Mouse (Mus musculus) liver, embryonic 12.5 days (tissue): ENCODE results near the gene Mst1. TPM values are rescaled to one million over a fixed set of nuclear protein-coding genes. Genes with fewer than 3 reads are reported as not detected.
A peak's percentile ranks its signal among the peaks of the same experiment; 100 is the strongest.

Source experiments
- ATAC-seq: fragments of 200-750 bp; cut with Nextera tagmentation; 2 replicates; pipeline ENCODE4 v1.8.0; 2017; ENCODE audit warnings: moderate number of reproducible peaks, mild to moderate bottlenecking, moderate library complexity
- H3K27ac ChIP-seq: fragments of 300-500 bp; sonication (generic); 2 replicates; pipeline ENCODE4 v1.5.1; 2016; ENCODE audit warnings: mild to moderate bottlenecking
- H3K27me3 ChIP-seq: fragments of 300-500 bp; sonication (generic); replicated peaks from 2 replicates; pipeline ENCODE4 v1.6.1; 2016; ENCODE audit warnings: mild to moderate bottlenecking, moderate library complexity
- H3K36me3 ChIP-seq: fragments of 300-500 bp; sonication (generic); 2 replicates; pipeline ENCODE4 v1.6.1; 2016; ENCODE audit warnings: mild to moderate bottlenecking, moderate library complexity
- H3K4me1 ChIP-seq: fragments of 300-500 bp; sonication (generic); 2 replicates; pipeline ENCODE4 v1.6.1; 2016
- H3K4me2 ChIP-seq: fragments of 300-500 bp; sonication (generic); 2 replicates; pipeline ENCODE4 v1.6.1; 2016; ENCODE audit warnings: mild to moderate bottlenecking, moderate library complexity
- H3K4me3 ChIP-seq: fragments of 300-500 bp; sonication (generic); 2 replicates; pipeline ENCODE4 v1.5.1; 2016; ENCODE audit warnings: mild to moderate bottlenecking, moderate library complexity
- H3K9ac ChIP-seq: fragments of 300-500 bp; sonication (generic); 2 replicates; pipeline ENCODE4 v1.6.1; 2016; ENCODE audit warnings: mild to moderate bottlenecking, moderate library complexity
- H3K9me3 ChIP-seq: fragments of 300-500 bp; sonication (generic); replicated peaks from 2 replicates; pipeline ENCODE4 v1.6.1; 2016; ENCODE audit warnings: mild to moderate bottlenecking, moderate library complexity
- WGBS: fragments of 180-500 bp; shearing (Covaris S2); methylation state at CpG from one replicate; pipeline ENCODE4 v1.1.7; 2016; ENCODE audit not compliant: insufficient replicate concordance; 5-methylcytosine and 5-hydroxymethylcytosine counted together
- polyA plus RNA-seq: library from polyadenylated mRNA; unstranded; fragments of >200 nt; fragmentation: Nextera tagmentation; extraction: Ambion mirVana; gene quantifications from 2 replicates; pipeline ENCODE4 v1.2.1, GENCODE M21; 2016

Gene Mst1
- 14.5 and 15.7 TPM in 2 replicates for polyA plus RNA-seq

DNA sequence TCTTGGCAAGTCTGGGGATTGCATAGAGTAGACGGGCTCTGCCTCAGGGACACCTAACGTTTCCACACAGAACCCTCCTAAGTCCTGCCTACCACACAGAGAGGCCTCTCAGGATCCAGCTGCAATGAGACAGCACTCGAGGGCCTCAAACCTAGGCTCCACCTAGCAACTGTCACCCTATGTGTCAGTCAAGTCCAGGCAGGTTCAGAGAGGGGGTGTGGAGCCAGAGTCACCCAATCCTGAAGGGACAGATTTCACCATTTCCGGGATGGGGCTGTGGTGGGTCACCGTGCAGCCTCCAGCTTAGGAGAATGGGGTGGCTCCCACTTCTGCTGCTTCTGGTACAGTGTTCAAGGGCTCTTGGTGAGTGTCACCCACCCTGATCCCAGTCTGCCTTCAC lies at the start of gene Mst1:
Mst1 (plus strand) TSS at position 269 of the 400 bp plus-strand sequence.
- H3K9ac ChIP-seq: peak within 1 kb of the TSS; percentile 98
- H3K36me3 ChIP-seq: peaks cover 59% of the 10 kb centered on the region
- peaks cover 20% of the 10 kb centered on the region for H3K27me3 ChIP-seq
- peaks cover 95% of the 10 kb centered on the region for H3K4me1 ChIP-seq
- peak within 1 kb of the TSS; percentile 100 for H3K27ac ChIP-seq
- H3K4me3 ChIP-seq: peak within 1 kb of the TSS; percentile 79
- H3K9me3 ChIP-seq: no peaks in the 10 kb centered on the region
- ATAC-seq: peak; percentile 89
- peak within 1 kb of the TSS; percentile 83 for H3K4me2 ChIP-seq
- 23% methylated on average over 5 of the region's 5 CpGs for WGBS

DNA sequence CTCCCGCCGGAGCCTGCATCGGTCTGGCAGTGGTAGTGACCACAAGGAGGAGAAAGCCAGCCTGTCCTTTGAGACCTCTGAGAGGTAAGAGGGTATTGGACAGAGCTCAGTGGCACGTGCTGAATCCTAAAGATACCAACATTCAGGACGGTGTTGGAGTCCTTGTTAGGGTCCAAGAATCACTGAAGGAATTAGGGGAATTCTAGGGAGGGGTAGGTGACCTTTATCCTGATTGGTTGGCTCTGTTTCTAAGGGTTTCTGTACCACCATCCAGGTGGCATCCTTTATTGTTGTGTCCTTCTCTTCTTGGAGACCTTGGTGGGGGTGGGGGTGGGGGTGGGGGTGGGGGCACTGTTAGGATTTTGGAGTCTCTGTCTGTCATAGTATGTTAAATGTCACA lies 48.1 kb upstream of the Mst1 start:
- Histone ChIP-seq H3K27me3 (no peaks in the 10 kb centered on the region), H3K4me1 (peaks cover 16% of the 10 kb centered on the region), H3K27ac (no peak overlapping the region), H3K36me3 (peaks cover 87% of the 10 kb centered on the region), H3K9ac (no peak overlapping the region), H3K4me3 (no peak overlapping the region), H3K4me2 (no peak overlapping the region), H3K9me3 (no peaks in the 10 kb centered on the region)
- no peak for ATAC-seq
- 95% methylated on average over 5 of the region's 5 CpGs for WGBS

DNA sequence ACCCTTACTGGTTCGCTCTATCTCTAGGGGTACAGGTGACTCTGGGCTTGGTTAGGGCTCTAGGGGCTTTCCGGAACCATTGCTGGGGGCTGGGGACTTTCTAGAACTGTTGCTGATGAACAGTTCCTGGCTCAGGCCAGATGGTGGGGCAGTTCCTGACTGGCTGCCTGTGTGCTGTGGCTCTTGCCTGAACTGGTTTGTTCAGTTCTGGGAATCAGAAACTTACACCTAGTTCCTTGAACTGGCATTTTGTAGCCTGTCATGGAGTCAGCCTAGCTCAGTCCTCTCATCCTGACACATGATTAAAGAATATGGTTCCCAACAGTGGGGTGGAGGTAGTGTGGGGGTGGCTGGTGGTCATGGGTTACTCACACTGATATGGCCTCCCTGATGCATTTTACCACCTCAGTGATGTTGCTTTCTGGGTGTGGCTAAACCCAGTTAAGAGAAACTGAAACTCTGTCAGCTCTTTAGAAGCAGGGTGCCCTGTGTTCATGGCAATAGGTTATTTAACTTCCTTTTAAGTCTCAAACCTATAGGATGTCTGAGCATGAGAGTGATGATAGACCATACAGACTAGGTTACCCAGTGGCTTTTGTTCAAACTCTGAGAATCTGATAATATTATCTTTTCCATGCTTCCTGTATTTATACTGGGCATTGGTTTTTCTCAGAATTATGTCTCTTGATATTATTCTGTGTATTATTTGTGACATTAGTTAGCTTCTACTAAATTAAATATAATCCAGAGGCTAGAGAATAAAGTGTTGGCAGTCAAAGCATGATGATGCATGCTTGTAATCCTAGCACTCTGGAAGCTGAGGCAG lies 44.7 kb upstream of the Mst1 start:
- peaks cover 16% of the 10 kb centered on the region for H3K4me1 ChIP-seq
- ATAC-seq: peak; percentile 35; the same call in 1 of the 2 replicates
- no peak overlapping the region for H3K9ac ChIP-seq
- H3K4me2 ChIP-seq: no peak overlapping the region
- H3K27me3 ChIP-seq: no peaks in the 10 kb centered on the region
- peaks cover 88% of the 10 kb centered on the region for H3K36me3 ChIP-seq
- no peak overlapping the region for H3K27ac ChIP-seq
- no peaks in the 10 kb centered on the region for H3K9me3 ChIP-seq
- WGBS: 89% methylated on average over 2 of the region's 2 CpGs
- H3K4me3 ChIP-seq: no peak overlapping the region

DNA sequence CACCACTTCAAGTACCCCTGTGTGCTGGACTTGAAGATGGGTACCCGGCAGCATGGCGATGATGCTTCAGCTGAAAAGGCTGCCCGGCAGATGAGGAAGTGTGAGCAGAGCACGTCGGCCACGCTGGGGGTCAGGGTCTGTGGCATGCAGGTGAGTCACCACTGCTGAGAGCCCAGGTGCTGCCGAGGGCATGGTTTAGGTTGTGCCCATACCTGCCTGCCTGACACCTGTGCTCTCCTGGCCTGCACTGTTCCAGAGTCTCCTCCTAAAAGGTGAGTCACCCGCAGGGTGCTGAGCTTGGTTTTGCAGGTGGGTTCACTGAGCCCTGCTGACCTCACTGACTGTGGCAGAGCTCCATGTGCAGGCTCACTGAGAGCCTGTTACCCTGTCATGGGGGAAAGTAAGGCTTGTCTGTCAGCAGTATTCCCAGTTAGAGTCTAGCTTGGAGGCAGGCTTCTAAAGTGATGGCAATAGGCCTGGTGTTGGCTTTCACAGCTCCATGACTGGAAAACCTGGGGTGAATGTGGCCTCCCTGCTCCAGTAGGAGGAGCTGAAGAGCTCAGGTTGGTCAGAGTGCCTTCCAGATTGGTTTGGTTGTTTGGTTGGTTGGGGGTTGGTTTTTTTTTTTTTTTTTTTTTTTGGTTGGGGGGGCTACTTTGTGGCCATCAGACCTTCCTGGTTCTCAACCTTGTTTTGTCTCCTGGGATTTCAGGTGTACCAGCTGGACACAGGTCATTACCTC lies 35.3 kb upstream of the Mst1 start:
- Histone ChIP-seq H3K36me3 (peaks cover 71% of the 10 kb centered on the region), H3K9me3 (no peaks in the 10 kb centered on the region), H3K4me1 (peaks cover 38% of the 10 kb centered on the region), H3K9ac (no peak overlapping the region), H3K27ac (no peak overlapping the region), H3K4me3 (no peak overlapping the region), H3K4me2 (no peak overlapping the region), H3K27me3 (no peaks in the 10 kb centered on the region)
- ATAC-seq: no peak
- 93% methylated on average over 8 of the region's 8 CpGs for WGBS

DNA sequence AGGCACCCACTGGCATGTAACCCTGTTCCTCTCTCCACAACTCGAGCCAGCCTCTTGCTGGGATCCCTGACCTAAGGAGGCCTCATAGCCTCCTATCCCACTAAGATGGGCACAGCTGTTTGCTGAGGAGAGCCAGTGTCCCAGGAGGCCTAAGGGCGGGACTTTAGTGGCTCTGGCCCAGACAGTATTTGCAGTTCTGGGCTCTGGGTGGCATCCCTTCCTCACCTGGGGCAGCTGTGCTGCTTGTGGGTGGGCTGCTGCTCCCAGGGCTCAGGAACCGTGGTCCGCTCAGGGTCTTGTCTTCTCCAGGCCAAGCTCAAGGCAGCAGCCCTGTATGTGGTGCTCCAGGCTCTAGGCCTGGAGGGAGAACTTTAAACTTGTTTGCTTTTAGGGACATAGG lies 33.7 kb upstream of the Mst1 start:
- Histone ChIP-seq H3K9me3 (no peaks in the 10 kb centered on the region), H3K4me3 (no peak overlapping the region), H3K27ac (peak overlapping the region; percentile 91), H3K27me3 (no peaks in the 10 kb centered on the region), H3K4me1 (peaks cover 47% of the 10 kb centered on the region), H3K9ac (0 out of 2 replicates have a peak overlapping the region, but pooled peaks have one; percentile 14), H3K36me3 (peaks cover 72% of the 10 kb centered on the region), H3K4me2 (peak overlapping the region; percentile 94)
- WGBS: 86% methylated on average over 4 of the region's 4 CpGs
- ATAC-seq: no peak

DNA sequence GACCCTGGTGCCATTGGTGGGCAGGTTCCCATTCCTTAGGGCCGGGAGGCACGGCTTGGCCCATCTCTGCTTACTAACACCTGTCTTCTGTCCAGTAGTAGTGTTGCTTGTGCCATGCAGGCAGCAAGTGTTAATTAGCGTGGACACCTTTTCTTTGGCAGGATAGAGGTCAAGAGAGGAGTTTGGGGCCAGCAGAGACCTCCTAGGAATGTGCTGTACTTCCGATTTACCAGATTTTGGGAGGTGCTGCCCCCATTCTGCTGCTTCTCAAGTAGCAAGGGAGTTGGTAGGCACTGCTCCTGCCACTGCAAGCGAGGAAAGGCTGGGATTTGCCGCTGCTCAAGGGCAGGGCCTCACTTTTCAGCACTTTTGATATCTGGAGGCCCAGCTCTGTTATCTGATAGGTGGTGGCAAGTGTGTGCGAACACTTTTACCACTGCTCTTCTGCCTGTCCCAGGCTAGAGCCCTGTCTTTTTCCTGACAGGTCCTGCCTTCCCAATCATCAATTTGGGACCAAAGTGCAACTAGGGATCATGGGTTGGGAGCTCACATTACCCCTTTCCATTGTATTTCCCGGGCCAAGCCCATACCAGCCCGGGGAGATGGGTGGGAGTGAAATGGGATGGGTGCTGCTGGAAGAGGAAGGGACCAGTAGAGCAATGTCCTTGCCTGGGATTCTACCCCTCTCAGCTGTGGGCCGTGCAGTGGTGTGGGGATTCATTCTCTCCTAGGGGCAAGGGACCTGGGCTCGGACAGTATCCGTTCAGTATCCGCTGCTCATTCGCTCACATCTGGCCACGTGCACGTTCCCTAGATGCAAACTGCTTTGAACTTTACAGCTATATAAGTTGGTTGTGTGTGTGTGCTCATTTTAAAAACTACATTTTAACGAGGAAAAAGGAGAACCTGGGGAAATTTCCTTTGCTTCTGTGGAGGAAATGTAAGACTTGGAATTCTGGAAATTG lies 32.4 kb upstream of the Mst1 start:
- Histone ChIP-seq H3K4me2 (peak overlapping the region; percentile 94), H3K4me3 (peak overlapping the region; percentile 79), H3K4me1 (peaks cover 59% of the 10 kb centered on the region), H3K36me3 (peaks cover 70% of the 10 kb centered on the region), H3K9me3 (no peaks in the 10 kb centered on the region), H3K9ac (peak overlapping the region; percentile 73), H3K27ac (peak overlapping the region; percentile 91), H3K27me3 (no peaks in the 10 kb centered on the region)
- ATAC-seq: no peak; the same call in 1 of the 2 replicates
- 36% methylated on average over 17 of the region's 17 CpGs for WGBS

DNA sequence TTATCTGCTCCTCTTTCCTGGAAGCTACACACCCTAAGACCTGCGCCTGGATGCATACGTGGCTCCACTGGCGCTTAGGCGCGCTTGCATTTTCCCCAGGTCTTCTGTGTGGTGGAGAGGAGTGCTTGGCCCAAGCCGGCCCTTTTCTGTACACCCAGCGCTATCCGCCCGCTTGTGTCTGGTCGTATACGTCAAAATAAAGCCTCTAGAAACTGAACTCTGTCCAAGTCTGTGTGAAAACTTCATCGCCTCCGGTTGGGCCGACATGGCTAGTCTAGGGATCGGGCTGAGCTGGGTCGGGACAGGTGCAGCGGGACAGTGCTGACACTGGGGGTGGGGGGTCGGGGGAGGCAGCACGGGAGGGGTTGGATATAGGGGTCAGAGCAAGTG lies 31.7 kb upstream of the Mst1 start:
- Histone ChIP-seq H3K4me1 (peaks cover 66% of the 10 kb centered on the region), H3K9me3 (no peaks in the 10 kb centered on the region), H3K9ac (peak overlapping the region; percentile 73), H3K4me3 (peak overlapping the region; percentile 79), H3K4me2 (peak overlapping the region; percentile 94), H3K27ac (peak overlapping the region; percentile 91), H3K36me3 (peaks cover 68% of the 10 kb centered on the region), H3K27me3 (no peaks in the 10 kb centered on the region)
- ATAC-seq: 0 out of 2 replicates have a peak, but pooled peaks have one; percentile 1
- WGBS: 1% methylated on average over 19 of the region's 19 CpGs

DNA sequence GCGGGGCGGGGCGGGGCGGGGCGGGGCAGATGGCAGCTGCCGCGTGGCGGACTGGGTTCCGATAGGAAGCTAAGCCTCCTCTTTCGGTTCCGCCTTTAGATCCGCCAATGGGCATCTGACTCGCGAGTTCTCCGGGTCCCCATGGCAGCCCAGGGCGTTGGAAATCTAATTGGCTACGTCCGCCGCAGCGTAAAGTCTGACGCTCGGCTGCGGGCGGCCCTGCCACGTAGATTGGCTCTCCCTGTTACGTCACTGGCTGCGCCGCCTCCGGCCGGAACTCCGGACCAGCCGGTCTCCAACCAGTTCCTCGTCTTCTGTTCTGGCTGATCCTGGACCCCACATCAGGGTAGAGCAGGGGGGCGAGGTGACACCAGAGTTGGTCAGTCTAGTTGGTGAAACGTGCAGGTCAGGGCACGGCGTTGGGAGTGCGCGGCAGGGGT lies 31.2 kb upstream of the Mst1 start, which contains the start of gene Gmppb:
Gmppb (plus strand) TSS at position 227 of the 440 bp plus-strand sequence.
- ATAC-seq: peak; percentile 93
- Histone ChIP-seq H3K9ac (peak within 1 kb of the TSS; percentile 83), H3K9me3 (no peaks in the 10 kb centered on the region), H3K4me1 (peaks cover 70% of the 10 kb centered on the region), H3K27ac (peak within 1 kb of the TSS; percentile 91), H3K27me3 (no peaks in the 10 kb centered on the region), H3K36me3 (peaks cover 71% of the 10 kb centered on the region), H3K4me3 (peak within 1 kb of the TSS; percentile 79), H3K4me2 (peak within 1 kb of the TSS; percentile 94)
- WGBS: 4% methylated on average over 39 of the region's 39 CpGs

DNA sequence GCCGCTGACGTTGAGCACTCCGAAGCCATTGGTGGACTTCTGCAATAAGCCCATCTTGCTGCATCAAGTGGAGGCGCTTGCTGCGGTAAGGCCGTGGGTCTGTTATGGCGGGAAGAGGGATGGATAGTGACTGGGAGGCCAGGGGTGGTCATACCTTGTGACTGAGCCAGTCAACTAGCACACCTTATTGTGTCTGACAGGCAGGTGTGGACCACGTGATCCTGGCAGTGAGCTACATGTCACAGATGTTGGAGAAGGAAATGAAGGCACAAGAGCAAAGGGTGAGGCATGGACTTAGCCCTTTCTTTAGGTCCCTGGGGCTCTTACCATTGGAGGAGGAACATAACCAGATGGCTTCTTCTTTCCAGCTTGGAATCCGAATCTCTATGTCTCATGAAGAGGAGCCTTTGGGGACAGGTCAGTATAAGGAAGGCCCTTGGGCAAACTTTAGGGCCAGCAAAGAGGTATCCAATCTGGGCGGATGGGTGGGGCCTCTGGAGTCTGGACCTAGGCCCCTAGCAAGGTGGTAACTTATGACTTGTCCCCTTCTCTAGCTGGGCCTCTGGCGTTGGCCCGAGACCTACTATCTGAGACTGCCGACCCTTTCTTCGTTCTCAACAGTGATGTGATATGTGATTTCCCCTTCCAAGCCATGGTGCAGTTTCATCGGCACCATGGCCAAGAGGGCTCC lies 30.5 kb upstream of the Mst1 start:
- H3K9ac ChIP-seq: peak overlapping the region; percentile 83
- no peaks in the 10 kb centered on the region for H3K27me3 ChIP-seq
- H3K36me3 ChIP-seq: peaks cover 74% of the 10 kb centered on the region
- H3K4me3 ChIP-seq: peak overlapping the region; percentile 79
- 0 out of 2 replicates have a peak, but pooled peaks have one; percentile 0 for ATAC-seq
- H3K9me3 ChIP-seq: no peaks in the 10 kb centered on the region
- peak overlapping the region; percentile 91 for H3K27ac ChIP-seq
- H3K4me1 ChIP-seq: peaks cover 75% of the 10 kb centered on the region
- peak overlapping the region; percentile 94 for H3K4me2 ChIP-seq
- 36% methylated on average over 15 of the region's 15 CpGs for WGBS

DNA sequence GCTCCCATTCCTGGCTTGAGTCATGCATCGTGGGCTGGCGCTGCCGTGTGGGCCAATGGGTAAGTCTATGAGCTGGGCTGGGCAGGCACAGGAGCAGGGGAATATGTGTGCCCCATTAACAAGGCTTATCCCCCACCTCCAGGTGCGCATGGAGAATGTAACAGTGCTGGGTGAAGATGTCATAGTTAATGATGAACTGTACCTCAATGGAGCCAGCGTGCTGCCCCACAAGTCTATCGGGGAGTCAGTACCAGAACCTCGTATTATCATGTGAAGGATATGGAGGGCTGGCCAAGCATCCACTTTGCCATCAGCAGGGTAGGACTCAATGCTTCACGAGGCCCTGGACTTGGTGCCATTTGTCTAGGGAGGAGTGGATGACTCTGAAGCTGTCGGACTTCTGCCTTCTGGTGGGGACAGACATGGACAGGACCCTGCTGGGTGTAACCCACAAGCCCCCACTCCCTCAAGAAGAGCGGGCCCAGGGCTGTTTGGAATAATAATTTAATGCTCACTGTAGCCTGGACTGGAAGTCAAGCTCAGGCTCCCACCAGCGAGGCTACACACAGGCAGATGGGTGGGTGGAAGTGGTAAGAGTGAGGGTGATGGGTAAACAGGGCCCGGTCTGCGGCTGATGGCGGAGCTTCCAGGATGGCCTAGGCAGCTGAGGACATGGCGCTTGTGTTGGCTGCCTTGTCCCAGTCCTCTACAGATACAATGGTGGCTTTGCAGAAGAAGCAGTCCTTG lies 28.9 kb upstream of the Mst1 start:
- Histone ChIP-seq H3K4me1 (peaks cover 67% of the 10 kb centered on the region), H3K4me3 (no peak overlapping the region), H3K27ac (peak overlapping the region; percentile 20; the same call in 1 of the 2 replicates), H3K4me2 (no peak overlapping the region), H3K9me3 (no peaks in the 10 kb centered on the region), H3K36me3 (peaks cover 74% of the 10 kb centered on the region), H3K9ac (no peak overlapping the region), H3K27me3 (no peaks in the 10 kb centered on the region)
- ATAC-seq: no peak
- 90% methylated on average over 15 of the region's 15 CpGs for WGBS
